Mouse (Mus musculus): ENCODE data around the gene Olfr697.
"Not testable (repeated sequence)": the region's sequence is repeated elsewhere in the genome, so short reads cannot be mapped to it uniquely, and the experiment has no call there.

Olfr697 gene

GRCm38 (mm10) chr7:106742343-106742742 is at the start of gene Olfr697:
Olfr697 (minus strand) TSS chr7:106742443.
- DNase-seq (ENCODE audit: low spot score), result no peak

DNA sequence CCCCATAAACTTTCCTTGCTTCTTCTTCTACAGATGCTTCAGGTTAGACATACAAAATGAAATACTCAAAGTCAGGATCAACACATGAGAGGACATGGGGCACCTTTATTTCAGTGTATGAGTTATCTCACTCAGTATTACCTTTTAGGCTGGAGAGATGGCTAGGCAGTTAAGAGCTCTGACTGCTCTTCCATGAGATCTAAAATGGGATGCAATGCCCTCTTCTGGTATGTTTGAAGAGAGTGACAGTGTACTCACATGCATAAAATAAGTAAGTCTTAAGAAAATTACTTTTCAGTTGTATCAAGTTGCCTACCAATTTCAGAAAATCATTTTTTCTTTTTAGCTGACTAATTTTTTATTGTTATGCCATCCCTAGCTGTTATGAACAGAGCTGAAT is 46.1 kb upstream of the Olfr697 start:
- DNase-seq (ENCODE audit: low spot score), result no peak

DNA sequence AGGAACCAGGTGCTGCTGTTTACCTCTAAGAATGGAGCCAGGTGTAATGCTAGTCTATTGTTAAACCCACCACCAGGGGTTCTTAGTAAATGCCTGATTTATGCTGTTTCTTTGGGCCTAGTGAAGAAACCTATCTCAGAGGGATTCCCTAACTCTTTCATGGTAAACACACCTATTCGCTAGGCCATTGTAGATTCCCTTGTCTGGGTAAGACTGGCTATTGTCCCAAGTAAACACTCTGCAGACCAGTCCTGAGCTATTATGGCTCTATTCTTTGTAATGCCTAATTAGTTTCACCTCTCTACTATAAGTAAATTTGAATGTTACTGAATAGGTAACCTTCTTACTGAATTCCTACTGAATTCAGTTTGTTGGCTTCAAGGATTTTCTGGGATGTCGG is 18.8 kb upstream of the Olfr697 start:
- not testable (repeated sequence) for DNase-seq (ENCODE audit: low spot score)

DNA sequence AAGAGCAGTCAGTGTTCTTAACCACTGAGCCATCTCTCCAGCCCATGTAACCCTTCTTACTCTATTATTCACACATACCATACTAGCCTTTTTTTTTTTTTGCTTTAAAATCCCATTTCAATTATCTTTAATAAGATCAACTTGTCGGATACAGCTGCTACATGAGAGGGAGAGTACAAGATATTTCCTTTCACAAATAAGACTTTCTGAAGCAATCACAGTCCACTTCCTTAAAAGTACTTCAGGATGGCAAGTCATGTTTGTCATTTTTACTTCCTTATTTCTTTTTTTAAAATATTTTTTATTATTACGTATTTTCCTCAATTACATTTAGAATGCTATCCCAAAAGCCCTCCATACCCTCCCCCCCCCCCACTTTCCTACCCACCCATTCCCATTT is 16.6 kb upstream of the Olfr697 start:
- no peak for DNase-seq (ENCODE audit: low spot score)

GRCm38 (mm10) chr7:106755297-106755696 is 13.1 kb upstream of the Olfr697 start, which contains the start of gene Olfr698:
Olfr698 (minus strand) TSS chr7:106755397.
- no peak for DNase-seq (ENCODE audit: low spot score)

GRCm38 (mm10) chr7:106745811-106746210 is 3.6 kb upstream of the Olfr697 start:
- DNase-seq (ENCODE audit: low spot score), result no peak

DNA sequence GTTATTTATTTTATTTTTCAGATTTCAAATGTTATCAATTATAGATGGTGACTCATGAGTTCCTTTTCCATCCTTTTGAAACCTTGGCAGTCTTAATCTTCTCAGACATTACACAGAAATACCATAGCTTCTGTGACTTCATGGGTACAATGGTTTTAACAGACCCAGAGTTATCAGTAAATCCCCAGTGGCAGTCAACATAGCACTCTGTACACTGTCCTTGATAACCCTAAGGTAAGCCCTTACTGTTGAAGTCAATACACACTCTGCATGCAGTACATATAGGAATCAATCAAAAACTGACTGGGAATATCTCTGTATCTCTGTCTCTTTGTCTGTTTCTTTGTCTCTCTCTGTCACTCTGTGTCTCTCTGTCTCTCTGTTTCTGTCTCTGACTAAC is 5.2 kb downstream of the Olfr697 start:
- DNase-seq (ENCODE audit: low spot score), result no peak

- no peak for DNase-seq (ENCODE audit: low spot score)
These were observed 8.5 kb downstream of the Olfr697 start for GRCm38 (mm10) chr7:106733717-106734116.

- not testable (repeated sequence) for DNase-seq (ENCODE audit: low spot score)
These were observed 16.6 kb downstream of the Olfr697 start for GRCm38 (mm10) chr7:106725654-106726053.

DNA sequence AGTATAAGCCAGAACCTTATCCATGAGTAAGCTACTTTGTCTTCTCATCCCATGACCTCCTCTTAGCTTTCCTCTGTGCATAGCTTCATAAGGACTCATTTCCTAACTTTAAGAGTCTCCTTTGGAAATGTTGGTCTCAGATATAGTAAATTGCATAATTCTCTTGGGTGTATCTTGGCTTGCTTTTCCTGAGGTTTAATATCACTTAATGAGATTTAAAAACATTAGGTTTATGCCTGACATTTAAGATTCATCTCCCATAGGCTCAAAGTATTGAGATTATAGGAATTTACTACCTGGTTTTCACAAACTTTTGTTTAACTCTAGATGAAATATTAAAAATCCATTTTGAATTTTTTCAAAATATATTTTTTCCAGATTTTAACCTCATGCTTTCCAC is 25.9 kb downstream of the Olfr697 start, which contains the start of gene Olfr695:
Olfr695 (minus strand) TSS at position 101 of the 400 bp plus-strand sequence.
- DNase-seq (ENCODE audit: low spot score), result no peak

DNA sequence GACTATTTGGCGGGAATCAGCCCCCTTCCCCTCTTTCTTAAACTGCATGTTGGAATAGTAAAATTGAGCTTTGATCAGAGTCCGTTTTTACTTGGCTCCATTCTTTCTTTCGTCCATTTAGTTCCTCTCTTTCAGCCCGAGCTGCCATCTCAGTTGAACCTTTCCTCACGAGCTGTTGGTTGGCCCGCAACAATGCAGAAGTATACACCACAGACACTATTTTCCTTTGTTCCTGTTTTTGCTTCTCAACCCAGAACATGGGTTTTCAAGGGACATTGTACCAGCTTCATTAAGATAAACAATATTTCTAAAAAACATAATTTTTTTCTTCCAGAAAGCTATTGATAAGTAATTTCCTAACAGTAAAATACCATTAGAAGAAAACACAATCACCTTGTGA is 30.8 kb downstream of the Olfr697 start:
- DNase-seq (ENCODE audit: low spot score), result no peak

GRCm38 (mm10) chr7:106707705-106708104 is 34.5 kb downstream of the Olfr697 start:
- not testable (repeated sequence) for DNase-seq (ENCODE audit: low spot score)

- DNase-seq (ENCODE audit: low spot score), result no peak
These were observed 45.4 kb downstream of the Olfr697 start for GRCm38 (mm10) chr7:106696891-106697290.

DNA sequence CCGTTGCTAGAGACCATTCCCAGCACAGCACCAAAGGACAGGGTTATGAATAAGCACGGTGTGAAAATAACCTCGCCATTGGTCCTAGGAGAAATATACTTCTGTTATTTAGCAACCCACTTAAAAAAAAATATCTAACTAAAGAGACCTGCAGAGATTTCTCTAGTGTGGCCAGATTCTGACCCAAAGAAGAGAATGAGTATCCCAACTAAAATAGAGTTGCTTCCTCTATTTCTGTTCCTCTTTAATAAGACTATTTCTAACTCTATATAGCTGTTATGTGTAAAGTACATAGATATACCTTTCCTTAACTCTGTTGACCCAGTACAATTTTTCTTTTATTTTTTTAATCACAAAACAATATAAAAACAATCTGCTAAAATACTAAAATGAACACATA is 49.3 kb downstream of the Olfr697 start:
- DNase-seq (ENCODE audit: low spot score), result no peak

GRCm38 (mm10) chr7:106691714-106692113 is 50.5 kb downstream of the Olfr697 start, which contains the start of gene Olfr694:
Olfr694 (minus strand) TSS chr7:106691814.
- DNase-seq (ENCODE audit: low spot score), result no peak
